Mouse (Mus musculus): ENCODE measurements around the gene Mum1. TPM values are rescaled to one million over a fixed set of nuclear protein-coding genes. Genes with fewer than 3 reads are reported as not detected.

The Mum1 gene
- total and polyA plus RNA-seq, 2 experiments: 7.1 to 10.1 TPM

DNA sequence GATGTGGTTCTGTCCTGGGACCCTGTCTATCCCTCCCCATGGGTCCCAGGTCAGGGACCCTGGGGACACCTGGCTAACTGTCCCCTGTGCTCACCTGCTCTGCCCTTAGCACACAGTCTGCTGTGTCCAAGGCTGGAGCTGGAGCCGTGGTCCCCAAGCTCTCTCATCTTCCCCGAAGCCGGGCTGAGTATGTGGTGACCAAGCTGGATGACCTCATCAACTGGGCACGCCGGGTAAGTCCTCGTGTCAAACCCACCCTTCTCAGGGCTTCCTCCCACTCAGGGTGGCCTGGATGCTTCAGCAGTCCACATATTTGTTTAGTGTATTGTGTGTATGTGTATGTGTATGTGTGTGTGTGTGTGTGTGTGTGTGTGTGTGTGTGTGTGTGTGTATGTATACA, 27.3 kb downstream of the Mum1 start:
- TF ChIP-seq POLR2A (IDR thresholded peaks at IDR 0.05; ENCODE audit: extremely low read depth, insufficient read depth, low read length): 0 out of 2 replicates have a peak, but pooled peaks have one; percentile 9
- TF ChIP-seq CTCF (IDR thresholded peaks at IDR 0.05; ENCODE audit: low read depth, low read length): no peak
- Histone ChIP-seq H3K27ac (replicated peaks; ENCODE audit: insufficient read depth, low read depth, low read length) (no peak overlapping the region), H3K4me3 (ENCODE audit: insufficient read depth, low read depth, low read length) (no peak overlapping the region), H3K27me3 (ENCODE audit: control insufficient read depth, insufficient read depth, low read length) (no peaks in the 10 kb centered on the region), H3K4me1 (ENCODE audit: control insufficient read depth, insufficient read depth, low read length) (peaks cover 36% of the 10 kb centered on the region), H3K36me3 (ENCODE audit: control insufficient read depth, insufficient read depth, low read length) (peaks cover 1% of the 10 kb centered on the region; the same call in 1 of the 2 replicates), H3K79me2 (ENCODE audit: control insufficient read depth, insufficient read depth, low read length) (peaks cover 16% of the 10 kb centered on the region; the same call in 1 of the 2 replicates), H3K9ac (ENCODE audit: low read depth, low read length) (0 out of 2 replicates have a peak overlapping the region, but pooled peaks have one; percentile 7)
- DNase-seq (ENCODE audit: extremely low read depth, low read depth, low spot score): no peak
- 41% methylated on average over 6 of the region's 6 CpGs for WGBS

DNA sequence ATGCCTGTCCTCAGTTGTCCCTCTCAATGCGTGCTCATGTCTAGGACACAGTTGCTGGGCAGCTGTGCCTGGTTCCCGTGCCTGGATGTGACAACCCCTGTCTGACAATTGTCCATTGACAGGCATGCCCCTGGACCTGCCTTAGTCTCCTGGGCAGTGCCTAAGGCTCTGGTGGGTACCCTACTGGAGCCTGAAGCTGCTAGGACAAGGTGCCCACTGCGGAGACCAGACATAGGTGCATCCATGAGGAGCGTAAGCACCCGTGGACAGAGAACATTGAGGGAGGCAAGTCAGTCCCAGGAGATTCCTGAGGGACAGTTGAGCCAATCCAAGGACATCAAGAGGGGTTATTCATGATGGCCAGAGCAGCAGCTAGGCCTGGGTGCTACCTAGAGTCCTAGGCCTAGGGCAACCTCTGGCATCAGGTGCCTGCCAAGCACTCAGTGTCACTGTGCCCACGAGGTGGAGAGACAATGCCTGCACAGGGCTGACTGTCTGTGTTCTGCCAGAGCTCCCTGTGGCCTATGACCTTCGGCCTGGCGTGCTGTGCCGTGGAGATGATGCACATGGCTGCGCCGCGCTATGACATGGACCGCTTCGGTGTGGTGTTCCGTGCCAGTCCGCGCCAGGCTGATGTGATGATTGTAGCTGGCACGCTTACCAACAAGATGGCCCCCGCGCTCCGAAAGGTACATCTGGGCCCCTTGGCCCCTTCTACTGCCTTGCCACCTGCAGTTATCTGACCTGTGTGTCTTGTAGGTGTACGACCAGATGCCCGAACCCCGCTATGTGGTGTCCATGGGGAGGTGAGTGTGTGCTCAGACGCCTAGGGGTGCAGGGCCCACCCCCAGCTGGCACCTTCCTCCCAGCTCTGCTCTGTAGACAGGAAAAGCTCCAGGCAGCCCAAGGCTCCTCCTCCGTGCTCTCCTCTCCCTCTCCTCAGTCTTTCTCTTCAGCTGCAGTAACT, 28.4 kb downstream of the Mum1 start:
- Histone ChIP-seq H3K27ac (replicated peaks; ENCODE audit: insufficient read depth, low read depth, low read length) (peak overlapping the region; percentile 5; the same call in 1 of the 2 replicates), H3K9ac (ENCODE audit: low read depth, low read length) (no peak overlapping the region), H3K4me3 (ENCODE audit: insufficient read depth, low read depth, low read length) (no peak overlapping the region), H3K4me1 (ENCODE audit: control insufficient read depth, insufficient read depth, low read length) (peaks cover 42% of the 10 kb centered on the region), H3K79me2 (ENCODE audit: control insufficient read depth, insufficient read depth, low read length) (peaks cover 25% of the 10 kb centered on the region; the same call in 1 of the 2 replicates), H3K36me3 (ENCODE audit: control insufficient read depth, insufficient read depth, low read length) (peaks cover 1% of the 10 kb centered on the region; the same call in 1 of the 2 replicates), H3K27me3 (ENCODE audit: control insufficient read depth, insufficient read depth, low read length) (no peaks in the 10 kb centered on the region)
- TF ChIP-seq CTCF (IDR thresholded peaks at IDR 0.05; ENCODE audit: low read depth, low read length) (no peak), POLR2A (IDR thresholded peaks at IDR 0.05; ENCODE audit: extremely low read depth, insufficient read depth, low read length) (peak; percentile 30; the same call in 1 of the 2 replicates)
- 69% methylated on average over 26 of the region's 26 CpGs for WGBS
- peak; percentile 87 for DNase-seq (ENCODE audit: extremely low read depth, low read depth, low spot score)

DNA sequence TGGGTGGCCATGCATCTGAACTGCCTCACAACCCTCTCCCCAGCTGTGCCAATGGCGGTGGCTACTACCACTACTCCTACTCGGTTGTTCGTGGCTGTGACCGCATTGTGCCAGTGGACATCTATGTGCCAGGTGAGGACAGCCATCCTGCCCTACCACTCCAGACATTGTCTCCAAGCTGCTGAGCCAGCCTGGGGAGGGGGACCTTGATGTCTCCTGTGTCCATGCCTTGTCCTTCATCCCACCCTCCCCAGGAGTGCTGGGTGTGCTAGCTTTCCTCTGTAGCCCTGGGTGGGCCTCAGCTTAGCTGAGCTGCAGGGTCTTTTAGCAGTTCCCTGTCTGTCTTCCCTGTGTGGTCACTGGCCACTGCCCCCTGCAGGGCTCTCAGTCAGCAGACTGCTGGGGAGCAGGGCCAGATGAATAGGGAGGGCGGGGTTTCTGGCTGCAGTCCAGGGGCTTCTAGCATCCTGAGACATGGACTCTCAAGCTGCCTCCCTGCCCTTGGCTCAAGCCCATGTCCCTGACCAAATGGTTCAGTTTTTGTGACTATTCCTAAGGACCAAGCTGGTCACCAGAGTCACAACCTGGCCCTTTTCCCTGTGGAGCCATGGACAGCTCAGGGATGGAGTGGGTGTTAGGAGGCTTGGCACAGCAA, 29.8 kb downstream of the Mum1 start:
- peaks cover 36% of the 10 kb centered on the region for H3K4me1 ChIP-seq (ENCODE audit: control insufficient read depth, insufficient read depth, low read length)
- H3K27ac ChIP-seq (replicated peaks; ENCODE audit: insufficient read depth, low read depth, low read length): no peak overlapping the region
- DNase-seq (ENCODE audit: extremely low read depth, low read depth, low spot score): peak; percentile 62
- no peak overlapping the region for H3K4me3 ChIP-seq (ENCODE audit: insufficient read depth, low read depth, low read length)
- H3K36me3 ChIP-seq (ENCODE audit: control insufficient read depth, insufficient read depth, low read length): peaks cover 1% of the 10 kb centered on the region; the same call in 1 of the 2 replicates
- no peak overlapping the region for H3K9ac ChIP-seq (ENCODE audit: low read depth, low read length)
- peaks cover 18% of the 10 kb centered on the region; the same call in 1 of the 2 replicates for H3K79me2 ChIP-seq (ENCODE audit: control insufficient read depth, insufficient read depth, low read length)
- H3K27me3 ChIP-seq (ENCODE audit: control insufficient read depth, insufficient read depth, low read length): no peaks in the 10 kb centered on the region
- WGBS: 45% methylated on average over 5 of the region's 5 CpGs
- TF ChIP-seq POLR2A (IDR thresholded peaks at IDR 0.05; ENCODE audit: extremely low read depth, insufficient read depth, low read length) (0 out of 2 replicates have a peak, but pooled peaks have one; percentile 36), CTCF (IDR thresholded peaks at IDR 0.05; ENCODE audit: low read depth, low read length) (peak; percentile 39)

DNA sequence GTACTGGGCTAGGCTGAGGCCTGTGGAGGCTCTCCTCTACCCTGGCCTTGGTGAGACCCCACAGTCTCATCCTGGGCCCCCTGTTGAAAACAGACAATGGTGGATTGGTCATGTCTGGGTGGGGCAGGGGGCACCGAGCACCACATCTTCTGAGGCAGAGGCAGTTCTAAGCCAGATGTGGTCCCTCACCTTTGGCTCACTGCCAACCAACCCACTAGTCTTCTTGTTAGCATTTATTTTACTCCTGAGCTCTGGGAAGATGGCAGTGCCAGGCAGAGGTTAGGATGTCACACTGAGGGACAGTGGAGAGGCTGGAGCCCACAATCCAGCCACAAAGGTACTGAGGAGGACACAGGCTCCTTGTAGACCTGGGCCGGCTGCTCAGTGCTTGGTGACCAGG, 31.7 kb downstream of the Mum1 start:
- Histone ChIP-seq H3K27ac (replicated peaks; ENCODE audit: insufficient read depth, low read depth, low read length) (no peak overlapping the region), H3K4me1 (ENCODE audit: control insufficient read depth, insufficient read depth, low read length) (peaks cover 30% of the 10 kb centered on the region), H3K36me3 (ENCODE audit: control insufficient read depth, insufficient read depth, low read length) (peaks cover 1% of the 10 kb centered on the region; the same call in 1 of the 2 replicates)

DNA sequence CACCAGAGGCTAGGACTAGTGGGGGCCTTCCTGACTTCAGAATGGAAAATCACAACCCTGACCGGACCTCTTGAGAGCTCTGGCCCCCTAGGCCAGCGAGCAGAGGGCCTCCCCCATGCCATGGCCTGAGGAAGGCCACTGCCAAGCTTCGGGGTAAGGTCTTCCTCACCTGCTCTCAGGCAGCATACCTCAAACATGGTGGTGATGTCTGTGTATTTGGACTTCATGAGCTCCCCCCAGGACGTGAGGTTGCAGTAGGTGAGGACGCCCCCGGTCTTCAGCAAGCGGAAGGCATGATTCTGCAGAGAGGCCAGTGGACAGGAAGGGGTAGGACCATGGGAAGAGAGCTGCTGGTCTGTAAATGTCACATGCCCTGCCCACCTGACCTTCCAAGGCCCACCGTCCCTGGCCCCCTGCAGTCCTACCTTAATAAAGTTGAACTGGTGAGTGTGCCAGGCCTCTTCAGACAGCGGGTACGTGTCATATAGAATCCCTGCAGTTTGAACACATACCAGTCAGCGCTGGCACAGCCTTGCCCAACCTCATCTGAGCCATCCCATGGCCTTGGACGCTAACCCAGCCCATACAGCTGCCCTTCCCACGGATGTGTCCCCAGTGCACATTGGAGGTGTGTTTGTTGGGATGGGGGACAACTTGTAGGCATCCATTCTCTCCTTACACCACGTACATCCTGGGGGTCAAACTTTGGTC, 32.7 kb downstream of the Mum1 start:
- H3K27me3 ChIP-seq (ENCODE audit: control insufficient read depth, insufficient read depth, low read length): no peaks in the 10 kb centered on the region
- H3K9ac ChIP-seq (ENCODE audit: low read depth, low read length): peak overlapping the region; percentile 89
- peaks cover 30% of the 10 kb centered on the region for H3K4me1 ChIP-seq (ENCODE audit: control insufficient read depth, insufficient read depth, low read length)
- DNase-seq (ENCODE audit: extremely low read depth, low read depth, low spot score): peak; percentile 43
- peak overlapping the region; percentile 92 for H3K27ac ChIP-seq (replicated peaks; ENCODE audit: insufficient read depth, low read depth, low read length)
- 54% methylated on average over 14 of the region's 14 CpGs for WGBS
- peak overlapping the region; percentile 82 for H3K4me3 ChIP-seq (ENCODE audit: insufficient read depth, low read depth, low read length)
- H3K36me3 ChIP-seq (ENCODE audit: control insufficient read depth, insufficient read depth, low read length): peaks cover 1% of the 10 kb centered on the region; the same call in 1 of the 2 replicates
- no peak for TF ChIP-seq CTCF (IDR thresholded peaks at IDR 0.05; ENCODE audit: low read depth, low read length)
- no peak for TF ChIP-seq POLR2A (IDR thresholded peaks at IDR 0.05; ENCODE audit: extremely low read depth, insufficient read depth, low read length)
- H3K79me2 ChIP-seq (ENCODE audit: control insufficient read depth, insufficient read depth, low read length): peaks cover 10% of the 10 kb centered on the region; the same call in 1 of the 2 replicates

More for the DNA sequence above, 31.7 kb downstream of the Mum1 start:
- WGBS: 81% methylated on average over 2 of the region's 2 CpGs
- no peaks in the 10 kb centered on the region for H3K27me3 ChIP-seq (ENCODE audit: control insufficient read depth, insufficient read depth, low read length)
- no peak for DNase-seq (ENCODE audit: extremely low read depth, low read depth, low spot score)
- H3K4me3 ChIP-seq (ENCODE audit: insufficient read depth, low read depth, low read length): no peak overlapping the region
- TF ChIP-seq POLR2A (IDR thresholded peaks at IDR 0.05; ENCODE audit: extremely low read depth, insufficient read depth, low read length) (no peak), CTCF (IDR thresholded peaks at IDR 0.05; ENCODE audit: low read depth, low read length) (no peak)
- H3K79me2 ChIP-seq (ENCODE audit: control insufficient read depth, insufficient read depth, low read length): peaks cover 13% of the 10 kb centered on the region; the same call in 1 of the 2 replicates
- no peak overlapping the region for H3K9ac ChIP-seq (ENCODE audit: low read depth, low read length)
